Mouse (Mus musculus): ENCODE measurements around the gene Trip10. TPM values are rescaled to one million over a fixed set of nuclear protein-coding genes. Genes with fewer than 3 reads are reported as not detected.
A peak's percentile ranks its signal among the peaks of the same experiment; 100 is the strongest.

Gene Trip10
- total and polyA plus RNA-seq, 2 experiments from 2014 or later: 7.8 to 8.5 TPM

GRCm38 (mm10) chr17:57218335-57218900 is 30.8 kb upstream of the Trip10 start:
- Histone ChIP-seq H3K27me3 (ENCODE audit: insufficient read depth, low read length) (no peaks in the 10 kb centered on the region), H3K4me1 (ENCODE audit: insufficient read depth, low read length) (no peaks in the 10 kb centered on the region), H3K4me3 (ENCODE audit: low read length) (no peak overlapping the region), H3K36me3 (ENCODE audit: insufficient read depth, low read length) (no peaks in the 10 kb centered on the region), H3K27ac (no peak overlapping the region), H3K9ac (replicated peaks; ENCODE audit: low read length) (no peak overlapping the region), H3K9me3 (ENCODE audit: low read length) (no peaks in the 10 kb centered on the region), H3K4me2 (ENCODE audit: low read depth, low read length) (no peak overlapping the region)
- WGBS: 77% methylated on average over 12 of the region's 12 CpGs
- DNase-seq (ENCODE audit: low spot score) (no peak), ATAC-seq (no peak)
- TF ChIP-seq CTCF (IDR thresholded peaks at IDR 0.05; ENCODE audit: low read depth): no peak

- H3K4me1 ChIP-seq (ENCODE audit: insufficient read depth, low read length): no peaks in the 10 kb centered on the region
- DNase-seq (ENCODE audit: low spot score) (peak; percentile 69), ATAC-seq (no peak)
- H3K9me3 ChIP-seq (ENCODE audit: low read length): no peaks in the 10 kb centered on the region
- WGBS: 24% methylated on average over 11 of the region's 11 CpGs
- TF ChIP-seq CTCF (IDR thresholded peaks at IDR 0.05; ENCODE audit: low read depth): peak; percentile 84
- H3K4me2 ChIP-seq (ENCODE audit: low read depth, low read length): no peak overlapping the region
- H3K27me3 ChIP-seq (ENCODE audit: insufficient read depth, low read length): no peaks in the 10 kb centered on the region
- H3K36me3 ChIP-seq (ENCODE audit: insufficient read depth, low read length): no peaks in the 10 kb centered on the region
- no peak overlapping the region for H3K9ac ChIP-seq (replicated peaks; ENCODE audit: low read length)
- no peak overlapping the region for H3K4me3 ChIP-seq (ENCODE audit: low read length)
- no peak overlapping the region for H3K27ac ChIP-seq
Measured at GRCm38 (mm10) chr17:57219167-57219883, 29.9 kb upstream of the Trip10 start.

GRCm38 (mm10) chr17:57219884-57220207 is 29.4 kb upstream of the Trip10 start:
- Histone ChIP-seq H3K27ac (no peak overlapping the region), H3K4me3 (ENCODE audit: low read length) (no peak overlapping the region), H3K27me3 (ENCODE audit: insufficient read depth, low read length) (no peaks in the 10 kb centered on the region), H3K4me2 (ENCODE audit: low read depth, low read length) (no peak overlapping the region), H3K9me3 (ENCODE audit: low read length) (no peaks in the 10 kb centered on the region), H3K9ac (replicated peaks; ENCODE audit: low read length) (no peak overlapping the region), H3K36me3 (ENCODE audit: insufficient read depth, low read length) (no peaks in the 10 kb centered on the region), H3K4me1 (ENCODE audit: insufficient read depth, low read length) (no peaks in the 10 kb centered on the region)
- ATAC-seq (no peak), DNase-seq (ENCODE audit: low spot score) (peak; percentile 20)
- 22% methylated on average over 3 of the region's 3 CpGs for WGBS
- peak; percentile 54 for TF ChIP-seq CTCF (IDR thresholded peaks at IDR 0.05; ENCODE audit: low read depth)

- 83% methylated on average over 4 of the region's 4 CpGs for WGBS
- H3K27ac ChIP-seq: no peak overlapping the region
- DNase-seq (ENCODE audit: low spot score) (no peak), ATAC-seq (no peak)
- no peak overlapping the region for H3K9ac ChIP-seq (replicated peaks; ENCODE audit: low read length)
- no peak for TF ChIP-seq CTCF (IDR thresholded peaks at IDR 0.05; ENCODE audit: low read depth)
- no peaks in the 10 kb centered on the region for H3K27me3 ChIP-seq (ENCODE audit: insufficient read depth, low read length)
- no peaks in the 10 kb centered on the region for H3K9me3 ChIP-seq (ENCODE audit: low read length)
- H3K4me1 ChIP-seq (ENCODE audit: insufficient read depth, low read length): no peaks in the 10 kb centered on the region
- H3K4me3 ChIP-seq (ENCODE audit: low read length): no peak overlapping the region
- H3K4me2 ChIP-seq (ENCODE audit: low read depth, low read length): no peak overlapping the region
- no peaks in the 10 kb centered on the region for H3K36me3 ChIP-seq (ENCODE audit: insufficient read depth, low read length)
Measured at GRCm38 (mm10) chr17:57221911-57222310, 27.3 kb upstream of the Trip10 start.

- Histone ChIP-seq H3K4me3 (ENCODE audit: low read length) (no peak overlapping the region), H3K4me2 (ENCODE audit: low read depth, low read length) (no peak overlapping the region), H3K4me1 (ENCODE audit: insufficient read depth, low read length) (no peaks in the 10 kb centered on the region), H3K27ac (no peak overlapping the region), H3K27me3 (ENCODE audit: insufficient read depth, low read length) (no peaks in the 10 kb centered on the region), H3K9ac (replicated peaks; ENCODE audit: low read length) (no peak overlapping the region), H3K36me3 (ENCODE audit: insufficient read depth, low read length) (no peaks in the 10 kb centered on the region), H3K9me3 (ENCODE audit: low read length) (no peaks in the 10 kb centered on the region)
- DNase-seq (ENCODE audit: low spot score) (no peak), ATAC-seq (no peak)
- WGBS: 74% methylated on average over 9 of the region's 9 CpGs
- TF ChIP-seq CTCF (IDR thresholded peaks at IDR 0.05; ENCODE audit: low read depth): no peak
Measured at GRCm38 (mm10) chr17:57223313-57223712, 25.9 kb upstream of the Trip10 start.

- Histone ChIP-seq H3K36me3 (ENCODE audit: insufficient read depth, low read length) (no peaks in the 10 kb centered on the region), H3K27ac (no peak overlapping the region), H3K4me1 (ENCODE audit: insufficient read depth, low read length) (no peaks in the 10 kb centered on the region), H3K27me3 (ENCODE audit: insufficient read depth, low read length) (no peaks in the 10 kb centered on the region), H3K4me3 (ENCODE audit: low read length) (no peak overlapping the region), H3K9me3 (ENCODE audit: low read length) (no peaks in the 10 kb centered on the region), H3K9ac (replicated peaks; ENCODE audit: low read length) (no peak overlapping the region), H3K4me2 (ENCODE audit: low read depth, low read length) (no peak overlapping the region)
- no peak for TF ChIP-seq CTCF (IDR thresholded peaks at IDR 0.05; ENCODE audit: low read depth)
- DNase-seq (ENCODE audit: low spot score): no peak
- no peak for ATAC-seq
- WGBS: 84% methylated on average over 2 of the region's 2 CpGs
Measured at GRCm38 (mm10) chr17:57227468-57227867, 21.8 kb upstream of the Trip10 start.

DNA sequence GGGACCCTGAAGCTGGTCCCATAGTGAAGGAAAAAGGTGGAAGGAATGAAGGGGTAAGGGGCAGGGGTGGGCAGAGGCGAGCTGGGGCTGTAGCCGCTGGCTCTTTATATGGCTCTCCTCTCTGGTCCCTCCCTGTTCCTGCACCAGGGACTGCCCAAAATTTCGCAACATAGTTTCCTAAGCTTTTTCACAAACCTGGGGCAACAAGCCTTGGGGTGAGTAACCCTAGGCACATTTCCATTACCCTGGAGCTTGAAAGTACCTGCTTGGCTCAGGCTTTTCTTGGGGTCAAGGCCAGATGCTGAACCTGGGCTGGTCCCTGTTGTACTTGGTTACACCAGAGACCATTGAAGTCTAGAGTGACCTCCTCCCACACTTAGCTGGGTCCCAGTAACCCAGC is 21.2 kb upstream of the Trip10 start, which contains the start of gene C3:
C3 (minus strand) TSS at position 123 of the 400 bp plus-strand sequence.
- Histone ChIP-seq H3K36me3 (ENCODE audit: insufficient read depth, low read length) (no peaks in the 10 kb centered on the region), H3K4me2 (ENCODE audit: low read depth, low read length) (no peak within 1 kb of the TSS), H3K27me3 (ENCODE audit: insufficient read depth, low read length) (no peaks in the 10 kb centered on the region), H3K4me3 (ENCODE audit: low read length) (no peak within 1 kb of the TSS), H3K9me3 (ENCODE audit: low read length) (no peaks in the 10 kb centered on the region), H3K27ac (no peak within 1 kb of the TSS), H3K9ac (replicated peaks; ENCODE audit: low read length) (no peak within 1 kb of the TSS), H3K4me1 (ENCODE audit: insufficient read depth, low read length) (no peaks in the 10 kb centered on the region)
- DNase-seq (ENCODE audit: low spot score) (no peak), ATAC-seq (no peak)
- TF ChIP-seq CTCF (IDR thresholded peaks at IDR 0.05; ENCODE audit: low read depth): no peak
- WGBS: 88% methylated on average over 3 of the region's 3 CpGs
